Mouse (Mus musculus) left cerebral cortex, postnatal 14 days (tissue): ENCODE results near the gene Anapc4. TPM values are rescaled to one million over a fixed set of nuclear protein-coding genes. Genes with fewer than 3 reads are reported as not detected.

Experiments used
- total RNA-seq, 2 experiments: library from RNA; stranded (reverse); gene quantifications; 2 replicates each; pipeline ENCODE4 v1.2.3; 2021

Gene Anapc4
- total RNA-seq, 2 experiments from 2014 or later: 70.0 to 71.4 TPM

Other genes starting within 250 kb of the Anapc4 start
- 10 to 100 TPM; 10.0 to 10.7 TPM for gene Sepsecs, start 164.3 kb upstream of the Anapc4 start, total RNA-seq
- gene Pi4k2b, start 92.4 kb upstream of the Anapc4 start, total RNA-seq: 1 to 10 TPM; 1.5 to 2.0 TPM
- gene Zcchc4, start 58.6 kb upstream of the Anapc4 start, total RNA-seq: 1 to 10 TPM; 8.1 to 8.2 TPM
- under 1 TPM in 1 of 2 experiments, not detected in 1; 0.40 TPM for gene Slc34a2, start 204.1 kb downstream of the Anapc4 start, total RNA-seq